Mouse (Mus musculus) heart, adult 2 months (tissue): ENCODE measurements around the gene Nepro. TPM values are rescaled to one million over a fixed set of nuclear protein-coding genes. Genes with fewer than 3 reads are reported as not detected.

ENCODE experiments used
- DNase-seq, 2 experiments: peaks; one replicate each; pipeline ENCODE4 v3.0.0; 2021
- H3K27ac ChIP-seq: fragments of 200-600 bp; 2 replicates; pipeline ENCODE4 v1.8.1; 2022
- H3K27me3 ChIP-seq: fragments of 200-500 bp; 2 replicates; pipeline ENCODE4 v1.6.1; 2012; ENCODE audit warnings: mild to moderate bottlenecking, low read length, inconsistent platforms, mixed read lengths; ENCODE audit not compliant: control insufficient read depth, insufficient read depth
- H3K36me3 ChIP-seq: fragments of 200-500 bp; 2 replicates; pipeline ENCODE4 v1.6.1; 2012; ENCODE audit warnings: low read length, inconsistent platforms; ENCODE audit not compliant: control insufficient read depth, insufficient read depth
- H3K4me1 ChIP-seq: fragments of 200-500 bp; 2 replicates; pipeline ENCODE4 v1.6.1; 2011; ENCODE audit warnings: low read length; ENCODE audit not compliant: control insufficient read depth, insufficient read depth
- H3K4me3 ChIP-seq: fragments of 200-600 bp; 2 replicates; pipeline ENCODE4 v1.8.1; 2022
- H3K79me2 ChIP-seq: fragments of 200-500 bp; replicated peaks from 2 replicates; pipeline ENCODE4 v1.6.1; 2012; ENCODE audit warnings: mild to moderate bottlenecking, inconsistent platforms, low read length, moderate library complexity, mixed read lengths; ENCODE audit not compliant: control insufficient read depth, insufficient read depth
- H3K9ac ChIP-seq: fragments of 200-500 bp; 2 replicates; pipeline ENCODE4 v1.6.1; 2012; ENCODE audit warnings: low read depth, mild to moderate bottlenecking, control low read depth, inconsistent platforms, low read length, mixed read lengths
- CTCF ChIP-seq: fragments of 200-600 bp; IDR thresholded peaks from 2 replicates; pipeline ENCODE4 v1.8.1; 2022; ENCODE audit warnings: antibody characterized with exemption, mild to moderate bottlenecking, moderate library complexity
- EP300 ChIP-seq: fragments of 200-500 bp; IDR thresholded peaks from 2 replicates; pipeline ENCODE4 v1.6.1; 2011; ENCODE audit warnings: low read depth, low read length, control low read depth; ENCODE audit not compliant: insufficient read depth
- POLR2A ChIP-seq: fragments of 200-500 bp; IDR thresholded peaks from 2 replicates; pipeline ENCODE4 v1.6.1; 2011; ENCODE audit warnings: mild to moderate bottlenecking, low read depth, low read length, control low read depth; ENCODE audit not compliant: insufficient read depth
- WGBS: fragments of 180-500 bp; shearing (Covaris S2); methylation state at CpG from one replicate; pipeline ENCODE4 v1.1.7; 2018; 5-methylcytosine and 5-hydroxymethylcytosine counted together
- intact Hi-C: fragments of 180-260 bp; cut with DNase I; formaldehyde crosslinking; loops from one replicate; pipeline ENCODE4 v1.15.1; 2025
- polyA plus RNA-seq: library from polyadenylated mRNA; depleted of rRNA; stranded (reverse); fragments of >200 nt; gene quantifications from 2 replicates; pipeline ENCODE4 v1.2.3, GENCODE M21; 2012
- total RNA-seq, 2 experiments: library from RNA; stranded (reverse); gene quantifications; 2 replicates each; pipeline ENCODE4 v1.2.3; 2021

Nepro gene
- total and polyA plus RNA-seq, 3 experiments: 1.3 to 4.9 (median 4.0) TPM

- TF ChIP-seq CTCF (no peak), POLR2A (no peak), EP300 (no peak)
- Histone ChIP-seq H3K4me3 (no peak overlapping the region), H3K79me2 (no peaks in the 10 kb centered on the region), H3K9ac (no peak overlapping the region), H3K4me1 (no peaks in the 10 kb centered on the region; the same call in none of the 2 replicates), H3K27ac (no peak overlapping the region), H3K27me3 (no peaks in the 10 kb centered on the region), H3K36me3 (peaks cover 4% of the 10 kb centered on the region; the same call in 1 of the 2 replicates)
- WGBS: 63% methylated on average over 7 of the region's 7 CpGs
- intact Hi-C loops: no loop called here
- DNase-seq: no peak
Observed at GRCm38 (mm10) chr16:44684646-44685045, 39.5 kb upstream of the Nepro start.

GRCm38 (mm10) chr16:44685401-44685800, 38.7 kb upstream of the Nepro start:
- Histone ChIP-seq H3K9ac (no peak overlapping the region), H3K4me1 (no peaks in the 10 kb centered on the region; the same call in 1 of the 2 replicates), H3K36me3 (peaks cover 2% of the 10 kb centered on the region; the same call in 1 of the 2 replicates), H3K27ac (no peak overlapping the region), H3K79me2 (no peaks in the 10 kb centered on the region), H3K27me3 (no peaks in the 10 kb centered on the region), H3K4me3 (no peak overlapping the region)
- WGBS: 80% methylated on average over 7 of the region's 7 CpGs
- DNase-seq: no peak
- intact Hi-C loops: no loop called here
- no peak for TF ChIP-seq EP300
- TF ChIP-seq POLR2A: no peak
- TF ChIP-seq CTCF: no peak

- no peaks in the 10 kb centered on the region for H3K79me2 ChIP-seq
- no peak for DNase-seq
- intact Hi-C loops: no loop called here
- H3K27ac ChIP-seq: no peak overlapping the region
- WGBS: 69% methylated on average over 20 of the region's 20 CpGs
- no peak for TF ChIP-seq CTCF
- no peak for TF ChIP-seq EP300
- no peak for TF ChIP-seq POLR2A
- H3K36me3 ChIP-seq: no peaks in the 10 kb centered on the region
- H3K9ac ChIP-seq: no peak overlapping the region
- no peak overlapping the region for H3K4me3 ChIP-seq
- H3K4me1 ChIP-seq: peaks cover 2% of the 10 kb centered on the region; the same call in 1 of the 2 replicates
- H3K27me3 ChIP-seq: no peaks in the 10 kb centered on the region
Observed at GRCm38 (mm10) chr16:44686991-44687718, 36.9 kb upstream of the Nepro start.

- WGBS: 29% methylated on average over 18 of the region's 18 CpGs
- intact Hi-C loops: no loop called here
- no peaks in the 10 kb centered on the region for H3K36me3 ChIP-seq
- H3K79me2 ChIP-seq: no peaks in the 10 kb centered on the region
- no peak overlapping the region for H3K9ac ChIP-seq
- no peaks in the 10 kb centered on the region for H3K27me3 ChIP-seq
- no peak overlapping the region for H3K4me3 ChIP-seq
- TF ChIP-seq CTCF (no peak), EP300 (no peak), POLR2A (no peak)
- H3K27ac ChIP-seq: no peak overlapping the region
- H3K4me1 ChIP-seq: peaks cover 2% of the 10 kb centered on the region; the same call in 1 of the 2 replicates
- DNase-seq: no peak
Observed at GRCm38 (mm10) chr16:44687719-44688420, 36.2 kb upstream of the Nepro start.

- Histone ChIP-seq H3K27ac (no peak overlapping the region), H3K27me3 (no peaks in the 10 kb centered on the region), H3K4me1 (peaks cover 2% of the 10 kb centered on the region; the same call in 1 of the 2 replicates), H3K9ac (no peak overlapping the region), H3K4me3 (no peak overlapping the region), H3K36me3 (no peaks in the 10 kb centered on the region), H3K79me2 (no peaks in the 10 kb centered on the region)
- WGBS: 40% methylated on average over 4 of the region's 4 CpGs
- no peak for DNase-seq
- intact Hi-C loops: no loop called here
- no peak for TF ChIP-seq EP300
- TF ChIP-seq POLR2A: no peak
- no peak for TF ChIP-seq CTCF
Observed at GRCm38 (mm10) chr16:44688507-44688906, 35.6 kb upstream of the Nepro start.

- Histone ChIP-seq H3K9ac (no peak overlapping the region), H3K4me3 (no peak overlapping the region), H3K79me2 (no peaks in the 10 kb centered on the region), H3K4me1 (peaks cover 3% of the 10 kb centered on the region), H3K36me3 (no peaks in the 10 kb centered on the region), H3K27me3 (no peaks in the 10 kb centered on the region), H3K27ac (no peak overlapping the region)
- TF ChIP-seq CTCF: no peak
- TF ChIP-seq EP300: no peak
- intact Hi-C loops: loop anchor here (10.0 kb wide), 1 partner anchor 46 kb away; no protein-coding TSS in a partner anchor
- 82% methylated on average over 2 of the region's 2 CpGs for WGBS
- DNase-seq: no peak
Observed at GRCm38 (mm10) chr16:44690501-44690900, 33.6 kb upstream of the Nepro start.
